Mouse (Mus musculus) spleen, adult 2 months (tissue): ENCODE data around the gene Tsr3.
"Not testable (repeated sequence)": the region's sequence is repeated elsewhere in the genome, so short reads cannot be mapped to it uniquely, and the experiment has no call there.

Experiments used
- CTCF ChIP-seq: fragments of 200-500 bp; IDR thresholded peaks from 2 replicates; pipeline ENCODE4 v1.5.1; 2011; ENCODE audit warnings: mild to moderate bottlenecking, inconsistent platforms; ENCODE audit not compliant: insufficient read depth, insufficient read length, insufficient replicate concordance; ENCODE audit errors: extremely low read depth
- POLR2A ChIP-seq: fragments of 200-500 bp; IDR thresholded peaks from 2 replicates; pipeline ENCODE4 v1.6.1; 2011; ENCODE audit warnings: low read depth, low read length, inconsistent platforms

DNA sequence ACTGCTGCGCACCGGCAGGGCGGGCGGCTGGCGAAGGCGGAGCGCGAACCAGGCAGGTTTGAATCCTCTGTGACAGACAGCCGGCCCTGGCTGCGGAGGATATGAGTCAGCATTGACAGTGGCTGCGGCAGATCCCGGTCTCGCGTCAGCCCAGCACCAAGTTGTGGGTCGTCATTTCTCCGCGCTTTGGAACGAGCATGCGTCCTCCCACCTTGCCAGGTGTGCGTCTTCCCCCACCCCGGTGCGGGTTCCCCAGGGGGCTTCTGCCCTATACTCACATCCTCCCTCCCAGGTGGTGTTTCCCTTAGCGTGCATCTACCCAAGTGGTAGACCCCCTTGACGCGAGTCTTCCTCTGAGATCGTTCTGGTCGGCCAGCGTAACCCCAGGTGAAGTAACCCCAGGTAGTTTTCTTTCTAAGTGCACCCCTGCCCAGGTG is 17.4 kb upstream of the Tsr3 start:
- not testable (repeated sequence) for TF ChIP-seq POLR2A, CTCF
